Mouse (Mus musculus): ENCODE data around the gene Scrn3. TPM values are rescaled to one million over a fixed set of nuclear protein-coding genes. Genes with fewer than 3 reads are reported as not detected.
A peak's percentile ranks its signal among the peaks of the same experiment; 100 is the strongest.

Scrn3 gene
- 10 to 100 TPM; 22.6 to 22.9 TPM for total RNA-seq (2021)
- long read RNA-seq, transcript Scrn3-201 (8 exons, 3,309 nt) = major isoform, 15 of 22 reads
- long read RNA-seq, partial matches to known transcripts = 1 of 22 reads
- long read RNA-seq, other reads (novel, unspliced or antisense) = 5 of 22 reads

- DNase-seq (ENCODE audit: low spot score in 2 of 2) = peak; percentile 91 to 96
Measured at GRCm38 (mm10) chr2:73312152-73313116, at the start of gene Scrn3, which contains the start of gene Cir1. TSS of gene Scrn3 (plus strand) at chr2:73312601. TSS of gene Cir1 (minus strand) at chr2:73312701.

DNA sequence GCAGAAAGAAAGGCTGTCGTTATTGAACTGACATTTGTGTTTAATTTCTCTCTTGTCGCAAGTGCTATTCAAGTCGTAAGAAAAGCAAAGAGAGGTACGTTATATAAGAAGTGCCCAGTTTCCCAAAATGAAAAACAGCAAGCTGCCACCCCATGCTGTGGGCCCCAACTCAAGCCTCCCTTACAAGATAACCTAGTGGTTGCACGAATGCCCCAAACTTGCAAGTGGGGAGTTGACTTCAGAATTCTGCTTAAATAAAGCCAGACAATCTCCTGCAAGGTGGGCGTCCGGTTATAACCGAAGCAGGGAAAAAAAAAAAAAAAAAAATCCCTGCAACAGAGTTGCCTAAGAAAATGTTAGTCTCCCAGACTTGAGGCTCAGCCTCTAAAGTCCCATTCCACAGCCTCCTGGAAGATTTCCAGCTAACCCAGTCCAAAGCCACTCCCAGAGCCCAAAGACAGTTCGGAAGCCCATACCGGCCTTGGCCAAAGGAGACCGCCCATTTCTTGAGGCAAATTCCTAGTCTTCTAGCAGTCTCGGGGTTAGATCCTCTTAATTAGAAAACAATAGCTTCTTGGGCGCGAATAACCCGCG is 49.1 kb upstream of the Scrn3 start:
- DNase-seq (ENCODE audit: low spot score in 2 of 2) = no peak

DNA sequence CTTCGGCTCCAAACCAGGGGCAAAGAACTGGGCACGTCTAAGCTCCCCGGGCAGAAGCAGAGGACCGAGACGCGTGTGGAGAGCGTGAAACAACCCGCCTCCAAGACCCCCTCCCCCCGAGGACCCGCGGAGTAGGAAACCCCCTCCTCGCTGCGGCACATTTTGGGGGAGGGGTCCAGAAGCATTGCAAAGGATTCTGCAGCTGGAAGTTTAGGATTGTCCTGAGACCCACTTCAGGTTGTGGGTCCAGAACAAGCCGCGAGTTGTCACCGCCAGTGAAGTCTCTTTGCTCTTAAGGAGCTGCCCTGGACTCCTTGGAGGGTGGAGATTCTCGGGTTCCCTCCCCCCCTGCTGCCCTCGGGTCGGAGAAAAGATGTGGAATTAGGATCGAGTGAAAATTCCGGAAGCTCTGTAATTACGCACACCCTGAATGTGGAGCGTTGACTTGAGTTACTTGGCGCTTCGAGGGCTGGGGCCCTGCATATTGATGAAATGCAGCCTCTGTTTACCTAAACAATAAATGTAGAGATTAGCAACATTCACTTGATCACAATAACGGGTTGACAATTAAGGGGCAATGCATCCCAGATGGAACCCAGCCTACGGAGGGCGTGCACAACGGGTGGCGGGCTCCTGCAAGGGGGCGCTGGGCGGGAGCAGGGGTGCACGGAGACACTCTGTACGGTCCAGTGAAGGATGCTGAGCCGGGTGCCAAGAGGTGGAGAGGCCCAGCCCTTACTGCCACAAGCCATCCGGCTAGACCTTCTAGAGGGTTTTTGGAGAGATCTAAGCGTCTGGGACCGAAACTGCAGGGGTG is 48.4 kb upstream of the Scrn3 start:
- DNase-seq (ENCODE audit: low spot score in 2 of 2) = no peak

DNA sequence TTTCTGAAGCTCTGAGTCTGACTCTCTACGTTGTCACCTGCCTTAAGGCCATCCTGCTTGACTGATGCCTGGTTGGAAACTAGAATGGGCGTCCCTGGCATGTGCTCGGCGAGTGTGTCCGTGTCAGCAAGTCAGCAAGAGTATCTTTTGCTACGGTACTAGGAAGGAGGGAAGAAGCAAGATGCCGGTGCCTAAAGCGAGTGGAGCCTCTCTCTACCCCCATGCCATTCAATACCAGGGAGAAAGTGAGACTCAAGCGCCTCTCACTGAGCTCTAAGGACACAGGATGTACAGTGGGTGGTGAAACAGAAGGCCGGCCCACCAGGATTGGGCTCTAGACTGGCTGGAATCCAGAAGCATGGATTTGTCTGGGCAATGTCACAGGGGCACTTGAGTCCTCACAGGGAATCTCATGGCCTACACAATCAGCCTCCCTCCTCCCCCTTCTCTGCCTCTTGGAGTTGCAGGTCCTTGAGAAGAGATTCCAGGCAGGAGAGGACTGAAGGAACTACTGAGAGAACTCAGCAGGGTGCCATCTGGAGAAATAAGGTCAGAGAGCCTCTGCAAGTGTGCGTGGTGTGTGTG is 47.7 kb upstream of the Scrn3 start:
- peak in 1 of 2 experiments; percentile 14 for DNase-seq (ENCODE audit: low spot score in 2 of 2)

DNA sequence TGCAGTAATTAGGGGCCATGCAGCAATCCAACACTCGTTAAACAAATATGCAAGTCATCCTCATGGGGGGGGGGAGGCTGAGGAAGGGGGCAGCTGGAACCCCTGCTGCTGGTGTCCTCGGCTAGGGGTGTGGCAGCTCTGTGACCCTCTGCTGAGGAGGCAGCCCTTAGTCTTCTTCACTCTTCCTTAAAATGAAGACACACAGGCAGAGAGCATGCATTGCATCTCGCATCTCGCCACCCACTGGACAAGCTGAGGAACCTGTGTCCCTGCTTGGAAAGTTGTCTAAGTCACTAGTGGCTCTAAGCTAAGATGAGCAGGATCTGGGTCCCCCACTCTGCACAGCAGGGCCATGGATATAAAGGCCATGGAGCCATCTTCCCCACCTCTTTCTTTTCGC is 46.4 kb upstream of the Scrn3 start:
- DNase-seq (ENCODE audit: low spot score in 2 of 2) = no peak

DNA sequence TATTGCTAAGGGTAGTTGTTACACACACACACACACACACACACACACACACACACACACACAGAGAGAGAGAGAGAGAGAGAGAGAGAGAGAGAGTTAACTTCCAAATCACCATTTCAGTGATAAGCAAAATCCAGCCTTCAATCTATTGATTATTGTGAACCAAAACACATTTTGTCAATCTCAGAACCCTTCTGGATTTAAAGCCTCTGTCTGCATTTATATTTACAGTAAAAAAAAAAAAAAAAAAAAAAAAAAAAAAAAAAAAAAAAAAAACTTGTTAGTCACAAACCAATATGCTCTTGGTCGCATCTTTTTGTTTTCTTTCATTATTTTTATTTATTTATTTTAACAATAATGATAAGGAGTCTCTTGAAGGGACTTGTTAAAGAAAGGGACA is 45.8 kb upstream of the Scrn3 start:
- no peak for DNase-seq (ENCODE audit: low spot score in 2 of 2)

DNA sequence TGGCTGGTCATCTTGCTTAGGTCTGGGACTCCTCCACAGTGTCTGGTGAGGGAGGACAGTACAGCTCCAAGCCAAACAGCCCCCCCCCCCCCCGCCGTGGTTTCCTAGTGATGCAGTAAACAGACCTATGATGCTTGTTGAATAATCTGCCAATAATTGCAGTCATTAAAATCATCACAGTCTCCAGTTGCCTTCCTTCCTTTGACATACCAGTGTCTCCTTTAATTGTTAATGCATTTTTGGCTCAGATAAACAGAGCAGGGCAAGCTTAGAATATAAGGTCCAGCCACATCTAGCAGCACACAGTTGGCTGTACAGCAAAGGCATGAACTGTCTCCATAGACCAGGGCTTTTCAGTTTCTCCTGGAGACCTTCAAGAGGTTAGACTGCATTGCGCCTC is 45.2 kb upstream of the Scrn3 start:
- no peak for DNase-seq (ENCODE audit: low spot score in 2 of 2)

DNA sequence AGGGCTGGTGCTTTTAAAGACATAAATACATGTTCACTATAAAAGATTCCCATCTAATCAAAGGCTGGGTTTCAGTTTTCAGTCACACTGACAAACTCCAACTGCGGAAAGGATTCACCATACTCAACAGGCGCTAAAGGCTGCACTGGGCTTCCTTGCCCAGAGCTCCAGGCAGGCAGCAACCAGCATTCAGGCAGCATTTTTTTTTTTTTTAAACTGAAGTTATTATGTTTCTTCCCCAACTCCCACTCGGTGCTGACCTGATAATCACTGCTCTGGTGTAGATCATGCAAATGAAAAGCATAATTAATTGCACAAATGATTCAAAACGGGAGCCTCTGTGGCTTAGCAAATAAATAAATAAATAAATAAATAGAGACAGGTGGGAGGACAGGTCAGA is 44.6 kb upstream of the Scrn3 start:
- no peak for DNase-seq (ENCODE audit: low spot score in 2 of 2)

GRCm38 (mm10) chr2:73268281-73268680 is 44.1 kb upstream of the Scrn3 start:
- DNase-seq (ENCODE audit: low spot score in 2 of 2) = no peak

GRCm38 (mm10) chr2:73268836-73269395 is 43.5 kb upstream of the Scrn3 start:
- DNase-seq (ENCODE audit: low spot score in 2 of 2) = no peak

GRCm38 (mm10) chr2:73269666-73270065 is 42.7 kb upstream of the Scrn3 start:
- DNase-seq (ENCODE audit: low spot score in 2 of 2) = no peak

- DNase-seq (ENCODE audit: low spot score in 2 of 2) = no peak
Measured at GRCm38 (mm10) chr2:73270071-73270592, 42.3 kb upstream of the Scrn3 start.

GRCm38 (mm10) chr2:73270593-73271458 is 41.6 kb upstream of the Scrn3 start:
- no peak for DNase-seq (ENCODE audit: low spot score in 2 of 2)

DNA sequence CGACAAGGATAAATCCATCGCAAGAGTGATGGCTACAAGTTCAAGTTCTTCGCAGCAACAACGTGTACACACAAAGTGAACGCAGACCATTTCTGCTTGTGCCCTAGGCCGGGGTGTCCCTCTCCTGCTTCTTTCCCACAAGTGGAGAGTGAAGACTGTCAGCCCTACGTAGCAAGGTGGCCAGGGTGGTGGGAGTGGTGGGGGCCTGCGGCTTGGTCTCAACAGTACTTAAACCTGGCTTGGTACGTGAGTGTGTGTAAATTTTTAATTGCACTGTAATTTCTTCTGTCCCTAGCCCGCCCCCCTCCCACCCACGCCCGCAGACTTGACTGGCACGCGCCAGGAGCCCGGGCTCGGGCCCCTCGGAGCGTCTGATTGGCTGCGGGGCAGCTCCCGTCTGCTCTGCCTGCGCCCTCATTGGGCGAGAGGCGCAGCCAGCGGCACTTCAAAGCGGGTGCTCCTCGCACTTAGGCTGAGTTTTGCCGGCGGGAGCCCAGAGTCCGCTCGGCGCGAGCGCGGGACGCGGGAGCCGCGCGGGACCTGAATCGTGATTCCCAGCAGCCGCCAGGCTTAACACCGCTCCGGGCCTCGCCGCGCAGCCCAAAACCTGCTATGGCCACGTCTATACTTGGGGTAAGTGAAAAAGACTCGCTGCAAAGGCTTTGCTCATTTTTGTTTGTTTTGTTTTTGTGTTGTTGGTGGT is 40.8 kb upstream of the Scrn3 start, which contains the start of gene Sp9:
Gene Sp9 (plus strand): TSS at position 467 of the 703 bp plus-strand sequence.
- no peak for DNase-seq (ENCODE audit: low spot score in 2 of 2)

- no peak for DNase-seq (ENCODE audit: low spot score in 2 of 2)
Measured at GRCm38 (mm10) chr2:73272351-73273248, 39.8 kb upstream of the Scrn3 start.

GRCm38 (mm10) chr2:73273249-73274118 is 38.9 kb upstream of the Scrn3 start:
- no peak for DNase-seq (ENCODE audit: low spot score in 2 of 2)

All from layer of hippocampus, adult 18-20 months (tissue).